Mouse (Mus musculus): ENCODE measurements at regions not wholly inside any gene's neighbourhood (a gene's known extent, or its start where the extent isn't known, plus 50 kb on each side); places are given as distances from the start of the nearest gene placed in this dataset.

DNA sequence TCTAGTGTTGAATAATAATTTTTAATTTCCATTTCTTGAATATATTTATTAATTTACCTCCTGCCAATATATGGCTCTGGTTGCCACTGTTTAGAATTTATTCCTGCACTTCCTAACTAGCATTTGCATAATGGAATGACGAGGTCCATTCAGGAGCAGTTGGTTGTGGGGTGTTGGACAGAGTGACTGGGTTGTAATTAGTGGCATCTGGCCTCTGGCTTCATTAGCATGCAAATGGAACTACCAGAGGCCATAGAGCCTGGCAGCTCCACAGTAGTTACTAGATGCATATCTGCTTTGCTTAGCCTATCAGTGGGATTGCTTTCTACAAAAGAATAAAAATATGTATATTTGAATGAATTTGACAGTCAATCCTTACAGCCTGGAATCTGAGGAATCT lies 1099.6 kb upstream of the Cdh8 start:
- DNase-seq (ENCODE audit: low spot score in 2 of 2), result peak in 1 of 2 experiments; percentile 57

- no peak for DNase-seq (ENCODE audit: low spot score in 2 of 2)
These were observed 1098.9 kb upstream of the Cdh8 start for GRCm38 (mm10) chr8:100515152-100515551.

GRCm38 (mm10) chr8:100506478-100506877 lies 1090.2 kb upstream of the Cdh8 start:
- DNase-seq (ENCODE audit: low spot score in 2 of 2), result no peak

- DNase-seq (ENCODE audit: low spot score in 2 of 2), result no peak
These were observed 1084.1 kb upstream of the Cdh8 start for GRCm38 (mm10) chr8:100500342-100500712.

DNA sequence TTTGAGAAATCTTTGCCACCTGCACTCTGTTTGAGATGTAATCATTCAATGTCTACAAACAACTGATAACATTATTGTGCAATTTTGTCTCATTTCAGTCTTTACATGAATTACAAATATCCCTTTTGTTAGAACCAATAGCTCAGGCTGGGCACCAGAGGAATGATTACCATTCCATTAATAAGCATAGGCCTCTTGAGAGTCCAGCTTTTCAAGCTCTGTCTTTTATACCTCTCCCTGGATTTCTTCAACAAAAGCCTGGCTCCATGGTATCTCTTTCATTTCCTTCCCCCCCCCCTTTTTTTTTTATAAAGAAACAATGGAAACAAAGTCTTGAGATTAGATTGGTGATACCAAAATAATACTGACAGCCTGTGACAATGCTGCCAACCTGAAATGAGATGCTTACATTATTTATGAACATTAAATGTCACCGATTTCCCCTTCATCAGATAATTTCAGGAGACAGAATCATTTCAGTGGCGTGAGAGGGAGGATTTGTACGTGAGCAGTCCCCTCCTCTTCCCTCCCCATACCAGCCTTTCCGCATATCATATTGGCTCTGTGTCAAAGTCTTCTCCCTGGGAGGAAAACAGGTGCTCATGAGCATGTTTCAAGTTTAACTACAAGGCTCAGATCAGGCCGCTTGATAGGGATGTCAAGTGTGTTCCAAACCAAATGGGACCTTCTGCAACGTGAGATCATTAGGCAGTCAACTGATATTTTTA lies 1083.5 kb upstream of the Cdh8 start:
- DNase-seq (ENCODE audit: low spot score in 2 of 2), result no peak

DNA sequence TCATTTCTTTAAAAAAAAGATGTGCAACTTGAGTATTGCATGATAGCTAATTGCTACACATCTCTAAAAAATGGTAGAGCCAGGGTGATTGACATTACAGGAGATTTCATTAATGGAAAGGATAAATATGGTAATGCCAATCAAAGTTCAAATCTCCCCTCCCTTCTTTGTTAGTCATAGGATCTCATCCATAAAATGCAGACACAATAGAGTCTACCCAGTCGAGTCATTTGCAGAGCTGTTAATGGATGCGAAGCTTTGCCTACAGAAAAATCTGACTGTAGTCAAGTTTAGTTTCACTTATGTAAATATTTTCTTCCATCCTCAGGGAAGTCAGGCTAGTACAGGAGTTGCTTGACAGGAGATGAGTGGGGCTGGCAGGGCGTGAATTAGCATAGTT lies 1078.2 kb upstream of the Cdh8 start:
- DNase-seq (ENCODE audit: low spot score in 2 of 2), result no peak

DNA sequence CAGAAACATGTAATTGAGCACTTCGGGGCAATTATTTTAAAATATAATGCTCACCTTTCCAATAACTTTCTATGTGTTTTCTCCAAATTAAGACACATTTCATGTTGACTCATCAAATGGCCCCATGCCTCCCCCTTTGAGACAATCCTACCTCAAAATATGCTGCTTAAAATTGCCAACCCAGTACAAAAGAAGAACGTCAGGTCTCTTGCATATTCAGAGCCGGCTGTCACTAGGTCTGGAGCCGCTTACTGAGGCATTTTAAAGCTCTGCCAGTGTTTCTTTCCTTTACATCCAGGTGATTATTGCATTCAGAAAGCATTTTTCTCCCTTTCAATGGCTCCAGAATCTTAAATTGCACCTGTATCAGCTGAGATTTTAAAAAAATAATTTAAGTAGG lies 1059.7 kb upstream of the Cdh8 start:
- DNase-seq (ENCODE audit: low spot score in 2 of 2), result no peak

DNA sequence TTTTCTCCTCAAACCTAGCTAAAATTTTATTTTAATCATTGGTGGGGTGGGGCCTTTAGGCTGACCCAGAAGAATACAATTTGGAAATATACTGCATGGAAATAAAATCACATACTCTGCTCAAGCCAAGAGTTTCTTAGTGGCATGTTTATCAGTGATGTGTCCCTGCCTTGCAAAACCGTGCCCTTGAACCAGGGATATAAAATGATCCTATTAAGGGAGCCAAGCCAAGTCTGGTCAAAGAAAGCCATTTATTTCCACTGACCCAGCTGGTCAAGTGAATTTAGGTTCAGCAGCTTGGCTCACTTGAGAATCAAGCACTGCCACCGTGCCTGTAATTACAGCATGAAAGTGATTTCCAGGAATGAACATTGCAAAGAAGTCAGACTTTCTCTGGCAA lies 1035.0 kb upstream of the Cdh8 start:
- no peak for DNase-seq (ENCODE audit: low spot score in 2 of 2)

DNA sequence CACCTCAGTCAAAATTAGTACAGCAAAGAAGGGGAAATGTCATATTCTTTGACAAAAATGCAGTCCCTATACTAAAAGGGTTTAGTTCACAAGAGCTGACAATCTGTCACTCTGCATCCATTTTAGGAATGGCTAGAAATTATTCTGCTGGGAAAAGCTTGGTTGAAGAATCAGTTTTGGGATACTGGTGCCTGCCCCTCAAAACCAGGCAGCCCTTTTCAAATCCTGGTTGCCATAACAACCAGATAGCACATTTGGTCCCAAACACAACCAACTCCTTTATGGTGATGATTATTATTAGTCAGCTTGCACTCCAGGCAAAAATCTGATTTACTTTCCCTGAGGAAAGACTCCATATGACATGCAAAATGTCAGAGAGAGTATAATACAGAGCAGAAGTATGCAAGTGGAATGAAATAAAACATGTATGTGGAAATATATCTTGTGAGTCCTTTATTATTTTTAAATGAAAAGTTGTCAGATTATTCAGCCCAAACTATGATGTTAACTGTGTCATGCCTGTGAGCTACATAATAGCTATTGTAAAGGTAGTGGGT lies 1034.2 kb upstream of the Cdh8 start:
- peak; percentile 7 to 64 for DNase-seq (ENCODE audit: low spot score in 2 of 2)

DNA sequence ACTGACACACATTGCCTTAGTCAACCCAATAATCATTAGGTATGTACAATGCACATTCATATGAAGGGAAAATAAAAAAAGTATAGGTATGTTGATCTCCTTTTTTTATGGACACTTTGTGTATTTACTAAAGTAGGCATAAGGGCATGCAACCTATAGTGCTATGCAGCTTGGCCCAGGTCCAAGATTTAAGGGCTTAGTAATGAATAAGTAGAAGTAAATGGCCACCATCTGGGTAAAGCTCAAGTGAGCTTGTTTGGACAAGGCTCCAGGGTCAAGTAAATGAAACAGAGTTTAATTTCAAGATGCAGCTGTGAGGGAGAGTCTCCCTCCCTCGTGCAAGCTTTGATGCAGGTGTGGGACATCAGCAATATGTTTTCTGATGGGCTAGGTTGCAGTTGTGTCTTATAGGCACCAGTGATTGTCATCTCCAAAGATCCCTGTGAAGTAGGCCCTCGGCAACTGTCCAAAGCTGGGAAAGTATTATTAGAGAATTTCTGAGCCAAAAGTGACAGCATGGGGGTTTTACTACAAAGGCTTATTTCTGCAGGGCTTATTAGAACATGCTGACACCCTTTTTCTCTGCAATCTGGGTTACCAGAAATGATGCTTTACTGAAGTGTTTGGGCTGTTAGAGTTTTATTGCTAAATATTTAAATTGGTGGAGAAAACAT lies 1030.5 kb upstream of the Cdh8 start:
- peak; percentile 37 to 65 for DNase-seq (ENCODE audit: low spot score in 2 of 2)

Data from layer of hippocampus, postnatal 14 days (tissue).